Mouse (Mus musculus) kidney, adult 2 months (tissue): Measurements from ENCODE around the gene Erap1.

ENCODE experiments used
- CTCF ChIP-seq: fragments of 200-500 bp; conservative IDR thresholded peaks from 2 replicates; pipeline ENCODE4 v1.5.1; 2011; ENCODE audit warnings: low read depth, mild to moderate bottlenecking, control low read depth, low read length, moderate library complexity, mixed read lengths; ENCODE audit not compliant: insufficient read depth, insufficient read length
- POLR2A ChIP-seq: fragments of 200-500 bp; IDR thresholded peaks from one replicate; pipeline ENCODE4 v1.6.1; 2011; ENCODE audit warnings: low read depth, low read length, control low read depth

DNA sequence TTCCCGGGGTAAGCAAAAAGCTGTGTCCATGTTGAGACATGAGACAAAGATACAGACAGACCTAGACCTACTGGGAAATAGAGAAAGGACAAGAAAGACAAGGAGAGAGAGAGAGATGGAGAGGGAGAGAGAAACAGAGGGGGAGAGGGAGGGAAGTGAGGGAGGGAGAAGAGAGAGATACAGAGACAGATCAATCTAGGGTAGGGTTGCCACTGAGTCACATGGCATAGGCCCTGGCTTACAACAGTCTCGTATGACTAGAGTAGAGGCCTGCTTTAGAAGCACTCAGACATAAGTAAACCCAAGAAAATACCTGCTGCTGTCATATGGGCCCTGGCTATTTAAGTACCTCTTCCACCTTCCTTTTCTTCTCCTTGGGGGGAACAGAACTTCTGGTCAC lies 97.0 kb downstream of the Erap1 start:
- TF ChIP-seq CTCF (no peak), POLR2A (no peak)
